Mouse (Mus musculus): ENCODE measurements around the gene Zcrb1. TPM values are rescaled to one million over a fixed set of nuclear protein-coding genes. Genes with fewer than 3 reads are reported as not detected.
"Not testable (repeated sequence)": the region's sequence is repeated elsewhere in the genome, so short reads cannot be mapped to it uniquely, and the experiment has no call there.

Zcrb1 gene
- polyA plus RNA-seq, 1 experiment from 2014 or later = 147 TPM

DNA sequence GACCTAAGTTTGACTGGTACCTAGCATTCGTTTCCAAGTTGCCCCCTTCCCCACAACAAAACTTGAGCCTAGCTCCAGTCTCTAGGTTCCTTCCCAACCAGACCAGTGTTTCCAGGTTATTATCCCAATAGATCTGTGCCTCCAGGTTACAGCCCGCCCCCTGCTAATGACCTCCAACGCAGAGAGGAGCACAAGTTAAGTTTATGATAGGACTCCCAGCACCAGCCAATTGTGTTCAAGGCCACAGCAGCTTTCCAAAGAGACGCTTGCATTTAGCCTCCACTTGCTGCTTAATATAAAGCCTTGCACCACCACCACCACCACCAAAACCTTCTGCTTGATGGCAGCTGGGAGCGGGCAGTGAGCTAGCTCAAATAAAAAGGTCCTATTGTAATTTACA is 16.8 kb downstream of the Zcrb1 start:
- Histone ChIP-seq H3K36me3 (ENCODE audit: control insufficient read depth, insufficient read depth, low read length) (no peaks in the 10 kb centered on the region; the same call in 1 of the 2 replicates), H3K4me1 (ENCODE audit: control insufficient read depth, insufficient read depth, low read length) (no peaks in the 10 kb centered on the region), H3K9me3 (ENCODE audit: control insufficient read depth, low read length) (no peaks in the 10 kb centered on the region), H3K27ac (ENCODE audit: low read depth, low read length) (no peak overlapping the region), H3K4me3 (ENCODE audit: low read depth, low read length) (no peak overlapping the region), H3K27me3 (ENCODE audit: control insufficient read depth, insufficient read depth, low read length) (no peaks in the 10 kb centered on the region), H3K9ac (ENCODE audit: low read length) (no peak overlapping the region), H3K4me2 (ENCODE audit: low read depth) (no peak overlapping the region)
- DNase-seq (ENCODE audit: low spot score) (no peak), ATAC-seq (ENCODE audit: insufficient read depth, low FRiP score, low TSS enrichment) (no peak)
- 64% methylated on average over 5 of the region's 5 CpGs for WGBS

DNA sequence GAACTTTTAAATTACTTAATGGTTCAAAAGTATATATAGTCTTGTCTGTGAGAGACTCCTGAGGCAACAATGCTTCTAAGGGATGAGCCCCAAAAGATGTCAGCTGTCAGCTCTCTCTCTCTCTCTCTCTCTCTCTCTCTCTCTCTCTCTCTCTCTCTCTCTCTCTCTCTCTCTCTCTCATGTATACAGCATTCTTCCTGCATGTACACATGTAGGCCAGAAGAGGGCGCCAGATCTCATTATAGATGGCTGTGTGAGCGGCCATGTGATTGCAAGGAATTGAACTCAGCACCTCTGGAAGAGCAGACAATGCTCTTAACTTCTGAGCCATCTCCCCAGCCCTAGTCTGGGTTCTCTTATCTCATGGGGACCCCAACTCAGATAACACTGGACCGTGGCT is 19.0 kb downstream of the Zcrb1 start:
- Histone ChIP-seq H3K27me3 (ENCODE audit: control insufficient read depth, insufficient read depth, low read length) (no peaks in the 10 kb centered on the region), H3K4me1 (ENCODE audit: control insufficient read depth, insufficient read depth, low read length) (no peaks in the 10 kb centered on the region), H3K27ac (ENCODE audit: low read depth, low read length) (no peak overlapping the region), H3K4me2 (ENCODE audit: low read depth) (no peak overlapping the region), H3K9ac (ENCODE audit: low read length) (no peak overlapping the region), H3K36me3 (ENCODE audit: control insufficient read depth, insufficient read depth, low read length) (no peaks in the 10 kb centered on the region; the same call in 1 of the 2 replicates), H3K4me3 (ENCODE audit: low read depth, low read length) (no peak overlapping the region), H3K9me3 (ENCODE audit: control insufficient read depth, low read length) (no peaks in the 10 kb centered on the region)
- DNase-seq (ENCODE audit: low spot score) = no peak
- WGBS = 79% methylated on average over 3 of the region's 3 CpGs
- ATAC-seq (ENCODE audit: insufficient read depth, low FRiP score, low TSS enrichment) = no peak

DNA sequence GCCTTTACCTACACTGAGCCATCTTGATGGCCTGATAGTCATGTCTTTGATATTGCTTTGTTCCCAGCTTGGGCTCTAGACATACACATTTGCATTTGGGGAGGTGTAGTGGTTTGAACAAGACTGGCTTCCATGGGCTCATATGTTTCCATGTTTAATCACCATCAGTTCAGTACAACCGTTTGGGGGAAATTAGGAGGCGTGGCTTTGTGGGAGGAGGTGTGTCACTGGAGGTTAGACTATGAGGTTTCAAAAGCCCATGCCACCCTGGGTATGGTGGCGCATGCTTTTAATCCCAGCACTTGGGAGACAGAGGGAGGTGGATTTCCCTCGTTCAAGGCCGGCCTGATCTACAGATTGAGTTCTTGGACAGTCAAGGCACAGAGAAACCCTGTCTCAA is 22.4 kb downstream of the Zcrb1 start:
- H3K36me3 ChIP-seq (ENCODE audit: control insufficient read depth, insufficient read depth, low read length) = no peaks in the 10 kb centered on the region
- H3K27ac ChIP-seq (ENCODE audit: low read depth, low read length) = no peak overlapping the region
- DNase-seq (ENCODE audit: low spot score) = no peak
- no peak for ATAC-seq (ENCODE audit: insufficient read depth, low FRiP score, low TSS enrichment)
- no peak overlapping the region for H3K4me3 ChIP-seq (ENCODE audit: low read depth, low read length)
- no peak overlapping the region for H3K9ac ChIP-seq (ENCODE audit: low read length)
- no peak overlapping the region for H3K4me2 ChIP-seq (ENCODE audit: low read depth)
- no peaks in the 10 kb centered on the region for H3K9me3 ChIP-seq (ENCODE audit: control insufficient read depth, low read length)
- no peaks in the 10 kb centered on the region for H3K4me1 ChIP-seq (ENCODE audit: control insufficient read depth, insufficient read depth, low read length)
- no peaks in the 10 kb centered on the region for H3K27me3 ChIP-seq (ENCODE audit: control insufficient read depth, insufficient read depth, low read length)
- 90% methylated on average over 5 of the region's 5 CpGs for WGBS

DNA sequence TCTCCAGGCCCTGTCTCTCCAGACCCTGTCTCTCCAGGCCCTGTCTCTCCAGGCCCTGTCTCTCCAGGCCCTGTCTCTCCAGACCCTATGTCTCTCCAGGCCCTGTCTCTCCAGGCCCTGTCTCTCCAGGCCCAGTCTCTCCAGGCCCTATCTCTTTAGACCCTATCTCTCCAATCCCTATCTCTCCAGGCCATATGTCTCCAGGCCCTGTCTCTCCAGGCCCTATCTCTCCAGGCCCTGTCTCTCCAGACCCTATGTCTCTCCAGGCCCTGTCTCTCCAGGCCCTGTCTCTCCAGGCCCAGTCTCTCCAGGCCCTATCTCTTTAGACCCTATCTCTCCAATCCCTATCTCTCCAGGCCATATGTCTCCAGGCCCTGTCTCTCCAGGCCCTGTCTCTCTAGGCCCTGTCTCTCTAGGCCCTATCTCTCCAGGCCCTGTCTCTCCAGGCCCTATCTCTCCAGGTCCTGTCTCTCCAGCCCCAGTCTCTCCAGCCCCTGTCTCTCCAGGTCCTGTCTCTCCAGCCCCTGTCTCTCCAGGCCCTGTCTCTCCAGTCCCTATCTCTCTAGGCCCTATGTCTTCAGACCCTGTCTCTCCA is 25.5 kb downstream of the Zcrb1 start:
- H3K4me2 ChIP-seq (ENCODE audit: low read depth); H3K4me1 ChIP-seq (ENCODE audit: control insufficient read depth, insufficient read depth, low read length); H3K9ac ChIP-seq (ENCODE audit: low read length); H3K27ac ChIP-seq (ENCODE audit: low read depth, low read length); DNase-seq (ENCODE audit: low spot score); ATAC-seq (ENCODE audit: insufficient read depth, low FRiP score, low TSS enrichment); H3K4me3 ChIP-seq (ENCODE audit: low read depth, low read length); H3K27me3 ChIP-seq (ENCODE audit: control insufficient read depth, insufficient read depth, low read length); H3K9me3 ChIP-seq (ENCODE audit: control insufficient read depth, low read length); H3K36me3 ChIP-seq (ENCODE audit: control insufficient read depth, insufficient read depth, low read length): not testable (repeated sequence)

DNA sequence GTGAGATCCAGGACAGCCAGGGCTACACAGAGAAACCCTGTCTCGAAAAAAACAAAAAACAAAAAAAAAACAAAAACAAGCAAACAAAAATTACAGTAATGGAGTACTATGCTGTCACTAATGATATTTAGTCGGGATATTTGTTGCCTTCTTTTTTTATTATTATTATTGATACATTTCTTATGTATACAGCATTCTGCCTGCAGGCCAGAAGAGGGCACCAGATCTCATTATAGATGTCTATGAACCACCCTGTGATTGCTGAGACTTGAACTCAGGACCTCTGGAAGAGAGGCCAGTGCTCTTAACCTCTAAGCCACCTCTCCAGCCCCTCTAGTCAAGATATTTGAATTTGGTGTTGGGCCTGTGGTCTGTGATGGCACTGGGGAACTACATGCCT is 26.3 kb downstream of the Zcrb1 start:
- Histone ChIP-seq H3K4me2 (ENCODE audit: low read depth) (no peak overlapping the region), H3K27ac (ENCODE audit: low read depth, low read length) (no peak overlapping the region), H3K9me3 (ENCODE audit: control insufficient read depth, low read length) (no peaks in the 10 kb centered on the region), H3K36me3 (ENCODE audit: control insufficient read depth, insufficient read depth, low read length) (no peaks in the 10 kb centered on the region), H3K9ac (ENCODE audit: low read length) (no peak overlapping the region), H3K4me3 (ENCODE audit: low read depth, low read length) (no peak overlapping the region), H3K27me3 (ENCODE audit: control insufficient read depth, insufficient read depth, low read length) (no peaks in the 10 kb centered on the region), H3K4me1 (ENCODE audit: control insufficient read depth, insufficient read depth, low read length) (no peaks in the 10 kb centered on the region)
- ATAC-seq (ENCODE audit: insufficient read depth, low FRiP score, low TSS enrichment) (no peak), DNase-seq (ENCODE audit: low spot score) (no peak)
- WGBS = 77% methylated on average over 2 of the region's 2 CpGs

DNA sequence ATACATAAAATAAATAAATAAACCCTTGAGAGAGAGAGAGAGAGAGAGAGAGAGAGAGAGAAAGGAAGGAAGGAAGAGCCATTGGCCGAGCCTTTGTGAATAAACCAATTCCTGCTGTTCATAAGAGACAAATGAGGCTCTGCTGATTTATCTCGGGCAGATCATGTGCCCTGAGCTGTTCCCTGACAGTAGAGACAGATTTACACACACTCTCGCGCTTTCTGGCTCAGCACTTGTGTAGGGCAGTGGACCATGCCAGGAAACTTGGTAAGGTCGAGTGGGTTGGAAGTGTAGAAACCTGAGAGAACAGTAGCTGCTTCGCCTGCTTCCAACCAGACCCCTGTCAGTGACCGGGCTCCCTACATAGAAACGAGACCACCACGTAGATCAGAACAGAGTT is 29.6 kb downstream of the Zcrb1 start:
- 79% methylated on average over 9 of the region's 9 CpGs for WGBS
- no peaks in the 10 kb centered on the region for H3K27me3 ChIP-seq (ENCODE audit: control insufficient read depth, insufficient read depth, low read length)
- H3K4me1 ChIP-seq (ENCODE audit: control insufficient read depth, insufficient read depth, low read length) = no peaks in the 10 kb centered on the region
- H3K9me3 ChIP-seq (ENCODE audit: control insufficient read depth, low read length) = no peaks in the 10 kb centered on the region
- H3K4me2 ChIP-seq (ENCODE audit: low read depth) = no peak overlapping the region
- DNase-seq (ENCODE audit: low spot score) (no peak), ATAC-seq (ENCODE audit: insufficient read depth, low FRiP score, low TSS enrichment) (no peak)
- no peak overlapping the region for H3K27ac ChIP-seq (ENCODE audit: low read depth, low read length)
- H3K36me3 ChIP-seq (ENCODE audit: control insufficient read depth, insufficient read depth, low read length) = no peaks in the 10 kb centered on the region
- H3K9ac ChIP-seq (ENCODE audit: low read length) = no peak overlapping the region
- H3K4me3 ChIP-seq (ENCODE audit: low read depth, low read length) = no peak overlapping the region

DNA sequence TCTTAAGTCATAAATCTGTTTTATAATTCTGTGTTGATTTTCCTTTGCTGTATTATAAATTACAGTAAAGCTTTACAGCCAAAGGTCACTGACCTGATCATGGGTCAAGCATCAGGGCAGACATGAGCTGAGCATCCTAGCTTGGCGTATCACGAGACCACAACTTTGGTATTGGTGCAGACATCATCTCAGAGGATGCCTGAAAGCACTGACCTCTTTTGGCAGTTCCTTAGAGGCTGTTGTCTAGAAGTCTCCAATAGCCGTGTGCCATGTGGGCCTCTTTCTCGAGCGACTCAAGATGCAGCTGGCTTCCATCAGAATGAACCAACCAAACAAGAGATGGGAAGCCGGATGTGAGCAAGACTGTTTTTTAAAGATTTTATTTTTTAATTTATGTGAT is 32.6 kb downstream of the Zcrb1 start:
- ATAC-seq (ENCODE audit: insufficient read depth, low FRiP score, low TSS enrichment) (no peak), DNase-seq (ENCODE audit: low spot score) (no peak)
- H3K4me1 ChIP-seq (ENCODE audit: control insufficient read depth, insufficient read depth, low read length) = no peaks in the 10 kb centered on the region
- H3K9me3 ChIP-seq (ENCODE audit: control insufficient read depth, low read length) = no peaks in the 10 kb centered on the region
- 88% methylated on average over 6 of the region's 6 CpGs for WGBS
- no peak overlapping the region for H3K27ac ChIP-seq (ENCODE audit: low read depth, low read length)
- H3K4me2 ChIP-seq (ENCODE audit: low read depth) = no peak overlapping the region
- no peaks in the 10 kb centered on the region for H3K27me3 ChIP-seq (ENCODE audit: control insufficient read depth, insufficient read depth, low read length)
- no peaks in the 10 kb centered on the region for H3K36me3 ChIP-seq (ENCODE audit: control insufficient read depth, insufficient read depth, low read length)
- no peak overlapping the region for H3K9ac ChIP-seq (ENCODE audit: low read length)
- no peak overlapping the region for H3K4me3 ChIP-seq (ENCODE audit: low read depth, low read length)

DNA sequence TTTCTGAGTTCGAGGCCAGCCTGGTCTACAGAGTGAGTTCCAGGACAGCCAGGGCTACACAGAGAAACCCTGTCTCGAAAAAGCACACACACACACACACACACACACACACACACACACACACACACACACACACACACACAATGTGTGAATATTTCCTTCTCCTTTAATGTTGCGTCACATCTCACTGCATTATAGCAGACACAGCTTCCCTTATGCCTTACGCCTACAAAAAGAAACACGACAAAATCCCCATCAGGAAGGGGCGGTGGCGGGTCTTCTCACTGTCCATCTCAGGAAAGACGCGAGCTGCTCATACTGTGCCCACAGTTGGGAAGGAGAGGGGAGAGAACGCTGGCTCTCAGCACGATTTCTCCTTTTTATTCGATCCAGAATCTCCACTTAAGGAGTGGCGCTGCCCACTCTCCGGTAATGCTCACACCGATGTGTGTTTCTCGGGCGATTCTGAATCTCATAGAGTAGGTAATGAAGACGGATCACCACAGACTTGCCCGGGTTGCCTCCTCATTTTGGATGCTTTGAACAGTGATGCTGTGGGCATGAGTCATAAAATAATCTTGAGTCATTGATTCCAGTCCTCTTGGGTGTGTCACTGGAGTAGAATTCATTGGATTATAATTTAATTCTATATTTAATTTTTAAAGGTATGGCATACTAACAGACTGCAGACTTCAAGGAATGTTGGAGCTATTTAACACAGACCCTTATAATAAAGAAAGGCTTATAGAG is 39.6 kb downstream of the Zcrb1 start:
- H3K9ac ChIP-seq (ENCODE audit: low read length) = no peak overlapping the region
- no peak for DNase-seq (ENCODE audit: low spot score)
- H3K9me3 ChIP-seq (ENCODE audit: control insufficient read depth, low read length) = no peaks in the 10 kb centered on the region
- no peak for ATAC-seq (ENCODE audit: insufficient read depth, low FRiP score, low TSS enrichment)
- no peaks in the 10 kb centered on the region for H3K27me3 ChIP-seq (ENCODE audit: control insufficient read depth, insufficient read depth, low read length)
- no peaks in the 10 kb centered on the region for H3K4me1 ChIP-seq (ENCODE audit: control insufficient read depth, insufficient read depth, low read length)
- H3K4me2 ChIP-seq (ENCODE audit: low read depth) = no peak overlapping the region
- 91% methylated on average over 19 of the region's 19 CpGs for WGBS
- H3K27ac ChIP-seq (ENCODE audit: low read depth, low read length) = no peak overlapping the region
- no peak overlapping the region for H3K4me3 ChIP-seq (ENCODE audit: low read depth, low read length)
- H3K36me3 ChIP-seq (ENCODE audit: control insufficient read depth, insufficient read depth, low read length) = no peaks in the 10 kb centered on the region

DNA sequence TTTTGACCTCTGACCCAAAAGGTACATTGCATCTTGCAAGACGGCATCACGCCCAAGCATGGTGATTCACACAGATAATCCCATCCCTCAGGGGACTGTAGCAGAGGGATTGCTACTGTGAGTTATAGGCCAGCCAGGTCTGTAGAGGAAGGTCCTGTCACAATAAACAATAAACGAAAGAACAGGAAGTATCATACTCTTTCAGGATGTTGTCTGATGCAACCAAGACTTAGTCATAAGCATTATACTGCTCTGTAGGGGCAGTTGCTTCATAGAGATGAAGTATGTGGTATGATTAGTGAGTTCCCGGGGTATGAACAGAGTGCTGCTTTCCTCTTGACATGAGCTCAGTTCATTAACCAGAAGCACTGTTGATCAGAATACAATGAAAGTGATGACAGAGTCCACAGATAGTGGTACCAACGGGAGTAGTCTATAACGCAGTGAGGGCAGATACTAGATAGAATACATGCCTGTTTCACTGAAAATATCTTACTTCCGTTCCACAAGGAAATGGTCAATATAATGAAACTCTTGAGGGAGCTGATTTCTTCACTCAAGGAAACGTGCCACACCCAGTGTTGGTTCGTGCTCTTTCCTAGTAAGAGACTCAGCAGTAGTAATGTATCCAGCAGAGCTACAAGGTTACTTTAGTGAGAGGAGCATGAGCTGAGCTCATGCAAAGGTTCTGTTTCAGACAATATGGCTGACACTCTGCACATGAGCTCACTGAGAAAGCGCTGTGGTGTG is 57.3 kb downstream of the Zcrb1 start:
- ATAC-seq (ENCODE audit: insufficient read depth, low FRiP score, low TSS enrichment) (no peak), DNase-seq (ENCODE audit: low spot score) (no peak)
- no peak overlapping the region for H3K4me3 ChIP-seq (ENCODE audit: low read depth, low read length)
- no peaks in the 10 kb centered on the region for H3K9me3 ChIP-seq (ENCODE audit: control insufficient read depth, low read length)
- no peak overlapping the region for H3K9ac ChIP-seq (ENCODE audit: low read length)
- no peaks in the 10 kb centered on the region for H3K27me3 ChIP-seq (ENCODE audit: control insufficient read depth, insufficient read depth, low read length)
- no peaks in the 10 kb centered on the region for H3K36me3 ChIP-seq (ENCODE audit: control insufficient read depth, insufficient read depth, low read length)
- H3K27ac ChIP-seq (ENCODE audit: low read depth, low read length) = no peak overlapping the region
- no peak overlapping the region for H3K4me2 ChIP-seq (ENCODE audit: low read depth)
- no peaks in the 10 kb centered on the region for H3K4me1 ChIP-seq (ENCODE audit: control insufficient read depth, insufficient read depth, low read length)
- 89% methylated on average over 10 of the region's 10 CpGs for WGBS

All from neural tube, embryonic 11.5 days (tissue).